Mouse (Mus musculus): ENCODE data around the gene Sri.

DNA sequence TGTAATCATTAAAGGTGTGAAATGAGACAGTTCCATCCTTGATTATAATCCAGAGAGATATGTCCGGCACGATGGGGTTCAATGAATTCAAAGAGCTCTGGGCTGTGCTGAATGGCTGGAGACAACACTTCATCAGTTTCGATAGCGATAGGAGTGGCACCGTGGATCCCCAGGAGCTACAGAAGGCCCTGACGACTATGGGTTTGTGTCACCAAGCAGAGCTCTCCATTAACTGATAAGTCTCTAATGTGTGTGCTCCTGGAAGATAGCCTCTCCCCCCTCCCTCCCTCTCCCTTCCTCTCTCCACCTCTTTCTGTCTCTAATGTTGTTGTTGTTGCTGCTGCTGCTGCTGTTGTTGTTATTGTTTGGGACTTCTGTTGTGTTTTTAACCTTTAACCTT, 17.3 kb downstream of the Sri start:
- TF ChIP-seq MAFK (IDR thresholded peaks at IDR 0.05; ENCODE audit: insufficient read depth, low read depth, low read length), result no peak
- no peak for TF ChIP-seq CHD2 (IDR thresholded peaks at IDR 0.05; ENCODE audit: low read depth, low read length)
- TF ChIP-seq ZC3H11A (IDR thresholded peaks at IDR 0.05; ENCODE audit: borderline replicate concordance, low read depth, low read length), result no peak

Data from ES-E14 (cell line).